Mouse (Mus musculus): ENCODE measurements around the gene Mthfr. TPM values are rescaled to one million over a fixed set of nuclear protein-coding genes. Genes with fewer than 3 reads are reported as not detected.

Mthfr gene
- polyA plus RNA-seq (2015; fragmentation: Nextera tagmentation; extraction: Ambion mirVana) = 10.9 and 11.9 TPM in 2 replicates

- no peaks in the 10 kb centered on the region for H3K27me3 ChIP-seq (ENCODE audit: control insufficient read depth, insufficient read depth, low read depth, low read length)
- peaks cover 50% of the 10 kb centered on the region for H3K4me1 ChIP-seq (ENCODE audit: control insufficient read depth, low read depth, low read length)
- H3K36me3 ChIP-seq (ENCODE audit: control insufficient read depth, insufficient read depth) = peaks cover 4% of the 10 kb centered on the region; the same call in 1 of the 2 replicates
- WGBS (ENCODE audit: insufficient replicate concordance) = under 1% methylated on average over 54 of the region's 54 CpGs
- H3K4me3 ChIP-seq (ENCODE audit: low read depth, low read length) = peak within 1 kb of the TSS; percentile 89
- peak within 1 kb of the TSS; percentile 96 for H3K4me2 ChIP-seq (ENCODE audit: low read depth, low read length)
- peak within 1 kb of the TSS; percentile 78 for H3K9ac ChIP-seq (ENCODE audit: low read depth, low read length)
- H3K9me3 ChIP-seq (replicated peaks; ENCODE audit: control insufficient read depth, low read length) = no peaks in the 10 kb centered on the region
- peak within 1 kb of the TSS; percentile 95 for H3K27ac ChIP-seq (ENCODE audit: low read length)
- ATAC-seq (ENCODE audit: low read depth) = peak; percentile 91
These were observed at the start of gene Mthfr, which contains the start of gene Clcn6 for GRCm38 (mm10) chr4:148038600-148039253. TSS of gene Mthfr (plus strand) at chr4:148039077. TSS of gene Clcn6 (minus strand) at chr4:148038821.

- Histone ChIP-seq H3K4me2 (ENCODE audit: low read depth, low read length) (no peak overlapping the region), H3K4me3 (ENCODE audit: low read depth, low read length) (no peak overlapping the region), H3K9ac (ENCODE audit: low read depth, low read length) (no peak overlapping the region), H3K27me3 (ENCODE audit: control insufficient read depth, insufficient read depth, low read depth, low read length) (no peaks in the 10 kb centered on the region), H3K27ac (ENCODE audit: low read length) (no peak overlapping the region), H3K9me3 (replicated peaks; ENCODE audit: control insufficient read depth, low read length) (no peaks in the 10 kb centered on the region), H3K4me1 (ENCODE audit: control insufficient read depth, low read depth, low read length) (no peaks in the 10 kb centered on the region), H3K36me3 (ENCODE audit: control insufficient read depth, insufficient read depth) (no peaks in the 10 kb centered on the region)
- WGBS (ENCODE audit: insufficient replicate concordance) = 42% methylated on average over 7 of the region's 7 CpGs
- ATAC-seq (ENCODE audit: low read depth) = no peak
These were observed 45.2 kb upstream of the Mthfr start for GRCm38 (mm10) chr4:147993571-147994095.

GRCm38 (mm10) chr4:147995311-147995710, 43.6 kb upstream of the Mthfr start:
- no peak overlapping the region for H3K4me3 ChIP-seq (ENCODE audit: low read depth, low read length)
- no peaks in the 10 kb centered on the region for H3K4me1 ChIP-seq (ENCODE audit: control insufficient read depth, low read depth, low read length)
- H3K4me2 ChIP-seq (ENCODE audit: low read depth, low read length) = no peak overlapping the region
- ATAC-seq (ENCODE audit: low read depth) = no peak
- H3K27me3 ChIP-seq (ENCODE audit: control insufficient read depth, insufficient read depth, low read depth, low read length) = no peaks in the 10 kb centered on the region
- H3K9me3 ChIP-seq (replicated peaks; ENCODE audit: control insufficient read depth, low read length) = no peaks in the 10 kb centered on the region
- H3K9ac ChIP-seq (ENCODE audit: low read depth, low read length) = no peak overlapping the region
- 61% methylated on average over 3 of the region's 3 CpGs for WGBS (ENCODE audit: insufficient replicate concordance)
- no peak overlapping the region for H3K27ac ChIP-seq (ENCODE audit: low read length)
- H3K36me3 ChIP-seq (ENCODE audit: control insufficient read depth, insufficient read depth) = no peaks in the 10 kb centered on the region

- Histone ChIP-seq H3K9ac (ENCODE audit: low read depth, low read length) (no peak within 1 kb of the TSS), H3K9me3 (replicated peaks; ENCODE audit: control insufficient read depth, low read length) (no peaks in the 10 kb centered on the region), H3K27me3 (ENCODE audit: control insufficient read depth, insufficient read depth, low read depth, low read length) (no peaks in the 10 kb centered on the region), H3K4me1 (ENCODE audit: control insufficient read depth, low read depth, low read length) (no peaks in the 10 kb centered on the region), H3K4me3 (ENCODE audit: low read depth, low read length) (no peak within 1 kb of the TSS), H3K4me2 (ENCODE audit: low read depth, low read length) (no peak within 1 kb of the TSS), H3K27ac (ENCODE audit: low read length) (no peak within 1 kb of the TSS), H3K36me3 (ENCODE audit: control insufficient read depth, insufficient read depth) (no peaks in the 10 kb centered on the region)
- 34% methylated on average over 12 of the region's 12 CpGs for WGBS (ENCODE audit: insufficient replicate concordance)
- ATAC-seq (ENCODE audit: low read depth) = no peak
These were observed 38.6 kb upstream of the Mthfr start, which contains the start of gene Nppa for GRCm38 (mm10) chr4:148000202-148000772. TSS of gene Nppa (plus strand) at chr4:148000722.

GRCm38 (mm10) chr4:148001013-148001789, 37.7 kb upstream of the Mthfr start:
- no peaks in the 10 kb centered on the region for H3K27me3 ChIP-seq (ENCODE audit: control insufficient read depth, insufficient read depth, low read depth, low read length)
- no peaks in the 10 kb centered on the region for H3K9me3 ChIP-seq (replicated peaks; ENCODE audit: control insufficient read depth, low read length)
- no peaks in the 10 kb centered on the region for H3K4me1 ChIP-seq (ENCODE audit: control insufficient read depth, low read depth, low read length)
- no peak overlapping the region for H3K9ac ChIP-seq (ENCODE audit: low read depth, low read length)
- WGBS (ENCODE audit: insufficient replicate concordance) = 71% methylated on average over 17 of the region's 17 CpGs
- ATAC-seq (ENCODE audit: low read depth) = 0 out of 2 replicates have a peak, but pooled peaks have one; percentile 16
- no peak overlapping the region for H3K4me3 ChIP-seq (ENCODE audit: low read depth, low read length)
- no peaks in the 10 kb centered on the region; the same call in 1 of the 2 replicates for H3K36me3 ChIP-seq (ENCODE audit: control insufficient read depth, insufficient read depth)
- no peak overlapping the region for H3K4me2 ChIP-seq (ENCODE audit: low read depth, low read length)
- H3K27ac ChIP-seq (ENCODE audit: low read length) = no peak overlapping the region

- H3K27ac ChIP-seq (ENCODE audit: low read length) = no peak overlapping the region
- no peaks in the 10 kb centered on the region for H3K4me1 ChIP-seq (ENCODE audit: control insufficient read depth, low read depth, low read length)
- no peaks in the 10 kb centered on the region for H3K27me3 ChIP-seq (ENCODE audit: control insufficient read depth, insufficient read depth, low read depth, low read length)
- 37% methylated on average over 8 of the region's 8 CpGs for WGBS (ENCODE audit: insufficient replicate concordance)
- H3K9ac ChIP-seq (ENCODE audit: low read depth, low read length) = no peak overlapping the region
- ATAC-seq (ENCODE audit: low read depth) = no peak
- no peak overlapping the region for H3K4me2 ChIP-seq (ENCODE audit: low read depth, low read length)
- H3K4me3 ChIP-seq (ENCODE audit: low read depth, low read length) = no peak overlapping the region
- no peaks in the 10 kb centered on the region for H3K9me3 ChIP-seq (replicated peaks; ENCODE audit: control insufficient read depth, low read length)
- H3K36me3 ChIP-seq (ENCODE audit: control insufficient read depth, insufficient read depth) = no peaks in the 10 kb centered on the region; the same call in 1 of the 2 replicates
These were observed 37.0 kb upstream of the Mthfr start for GRCm38 (mm10) chr4:148001866-148002265.

GRCm38 (mm10) chr4:148004361-148004760, 34.5 kb upstream of the Mthfr start:
- H3K36me3 ChIP-seq (ENCODE audit: control insufficient read depth, insufficient read depth) = no peaks in the 10 kb centered on the region; the same call in 1 of the 2 replicates
- no peak overlapping the region for H3K9ac ChIP-seq (ENCODE audit: low read depth, low read length)
- ATAC-seq (ENCODE audit: low read depth) = no peak
- H3K27ac ChIP-seq (ENCODE audit: low read length) = no peak overlapping the region
- no peaks in the 10 kb centered on the region for H3K27me3 ChIP-seq (ENCODE audit: control insufficient read depth, insufficient read depth, low read depth, low read length)
- H3K9me3 ChIP-seq (replicated peaks; ENCODE audit: control insufficient read depth, low read length) = no peaks in the 10 kb centered on the region
- H3K4me2 ChIP-seq (ENCODE audit: low read depth, low read length) = no peak overlapping the region
- no peaks in the 10 kb centered on the region for H3K4me1 ChIP-seq (ENCODE audit: control insufficient read depth, low read depth, low read length)
- H3K4me3 ChIP-seq (ENCODE audit: low read depth, low read length) = no peak overlapping the region
- whole genome bisulfite sequencing (ENCODE audit: insufficient replicate concordance) = 80% methylated on average over 7 of the region's 7 CpGs

GRCm38 (mm10) chr4:148008412-148008811, 30.5 kb upstream of the Mthfr start:
- peaks cover 4% of the 10 kb centered on the region; the same call in 1 of the 2 replicates for H3K36me3 ChIP-seq (ENCODE audit: control insufficient read depth, insufficient read depth)
- no peak overlapping the region for H3K4me3 ChIP-seq (ENCODE audit: low read depth, low read length)
- no peaks in the 10 kb centered on the region for H3K9me3 ChIP-seq (replicated peaks; ENCODE audit: control insufficient read depth, low read length)
- no peaks in the 10 kb centered on the region for H3K4me1 ChIP-seq (ENCODE audit: control insufficient read depth, low read depth, low read length)
- H3K27me3 ChIP-seq (ENCODE audit: control insufficient read depth, insufficient read depth, low read depth, low read length) = no peaks in the 10 kb centered on the region
- H3K4me2 ChIP-seq (ENCODE audit: low read depth, low read length) = no peak overlapping the region
- H3K9ac ChIP-seq (ENCODE audit: low read depth, low read length) = no peak overlapping the region
- no peak overlapping the region for H3K27ac ChIP-seq (ENCODE audit: low read length)
- no peak for ATAC-seq (ENCODE audit: low read depth)
- WGBS (ENCODE audit: insufficient replicate concordance) = 74% methylated on average over 4 of the region's 4 CpGs
